Mouse (Mus musculus): ENCODE measurements around the gene Msi2.

- no peak for TF ChIP-seq CTCF (IDR thresholded peaks at IDR 0.05; ENCODE audit: extremely low read depth, insufficient read depth, insufficient read length, insufficient replicate concordance)
- TF ChIP-seq POLR2A (IDR thresholded peaks at IDR 0.05; ENCODE audit: low read depth, low read length), result no peak
These were observed 391.3 kb downstream of the Msi2 start for GRCm38 (mm10) chr11:88327016-88327415.
